Mouse (Mus musculus) hindbrain, postnatal 0 days (tissue): ENCODE data around the gene Mtx1. TPM values are rescaled to one million over a fixed set of nuclear protein-coding genes. Genes with fewer than 3 reads are reported as not detected.

Source experiments
- ATAC-seq: fragments of 200-750 bp; cut with Nextera tagmentation; 2 replicates; pipeline ENCODE4 v1.8.0; 2017; ENCODE audit warnings: mild to moderate bottlenecking, moderate TSS enrichment, moderate library complexity
- DNase-seq: peaks from one replicate; pipeline ENCODE4 v3.0.0-alpha.2; 2015; ENCODE audit warnings: low spot score
- H3K27ac ChIP-seq: fragments of 300-500 bp; sonication (generic); 2 replicates; pipeline ENCODE4 v1.5.1; 2014; ENCODE audit warnings: mild to moderate bottlenecking
- H3K27me3 ChIP-seq: fragments of 300-500 bp; sonication (generic); 2 replicates; pipeline ENCODE4 v1.6.1; 2014; ENCODE audit warnings: low read length, mixed read lengths; ENCODE audit not compliant: insufficient read depth
- H3K36me3 ChIP-seq: fragments of 300-500 bp; sonication (generic); 2 replicates; pipeline ENCODE4 v1.6.1; 2014; ENCODE audit warnings: low read length, mixed read lengths; ENCODE audit not compliant: insufficient read depth
- H3K4me1 ChIP-seq: fragments of 300-500 bp; sonication (generic); 2 replicates; pipeline ENCODE4 v1.6.1; 2014; ENCODE audit warnings: antibody characterized with exemption, low read length, mixed read lengths; ENCODE audit not compliant: insufficient read depth
- H3K4me2 ChIP-seq: fragments of 300-500 bp; sonication (generic); 2 replicates; pipeline ENCODE4 v1.6.1; 2014; ENCODE audit warnings: low read depth, mild to moderate bottlenecking, low read length, moderate library complexity, mixed read lengths
- H3K4me3 ChIP-seq: fragments of 300-500 bp; sonication (generic); 2 replicates; pipeline ENCODE4 v1.5.1; 2014; ENCODE audit warnings: low read length
- H3K9ac ChIP-seq: fragments of 300-500 bp; sonication (generic); replicated peaks from 2 replicates; pipeline ENCODE4 v1.6.1; 2014; ENCODE audit warnings: mild to moderate bottlenecking, low read length, moderate library complexity, mixed read lengths
- H3K9me3 ChIP-seq: fragments of 300-500 bp; sonication (generic); 2 replicates; pipeline ENCODE4 v1.6.1; 2016; ENCODE audit warnings: low read length, mixed read lengths
- CTCF ChIP-seq: IDR thresholded peaks from 2 replicates; pipeline ENCODE4 v1.5.1; 2016; ENCODE audit warnings: antibody characterized with exemption, control low read depth, low read depth
- WGBS: fragments of 180-500 bp; shearing (Covaris S2); extraction: QIAGEN DNeasy Blood & Tissue Kit; methylation state at CpG from one replicate; pipeline ENCODE4 v1.1.7; 2014; 5-methylcytosine and 5-hydroxymethylcytosine counted together
- polyA plus RNA-seq: library from polyadenylated mRNA; unstranded; fragments of >200 nt; fragmentation: Nextera tagmentation; extraction: Ambion mirVana; gene quantifications from 2 replicates; pipeline ENCODE4 v1.2.1, GENCODE M21; 2015
- total RNA-seq: library from RNA; depleted of rRNA; stranded (reverse); fragments of >200 nt; gene quantifications from 2 replicates; pipeline ENCODE4 v1.2.3, GENCODE M21; 2014

Mtx1 gene
- total and polyA plus RNA-seq, 2 experiments from 2014 or later: 130 to 186 TPM

DNA sequence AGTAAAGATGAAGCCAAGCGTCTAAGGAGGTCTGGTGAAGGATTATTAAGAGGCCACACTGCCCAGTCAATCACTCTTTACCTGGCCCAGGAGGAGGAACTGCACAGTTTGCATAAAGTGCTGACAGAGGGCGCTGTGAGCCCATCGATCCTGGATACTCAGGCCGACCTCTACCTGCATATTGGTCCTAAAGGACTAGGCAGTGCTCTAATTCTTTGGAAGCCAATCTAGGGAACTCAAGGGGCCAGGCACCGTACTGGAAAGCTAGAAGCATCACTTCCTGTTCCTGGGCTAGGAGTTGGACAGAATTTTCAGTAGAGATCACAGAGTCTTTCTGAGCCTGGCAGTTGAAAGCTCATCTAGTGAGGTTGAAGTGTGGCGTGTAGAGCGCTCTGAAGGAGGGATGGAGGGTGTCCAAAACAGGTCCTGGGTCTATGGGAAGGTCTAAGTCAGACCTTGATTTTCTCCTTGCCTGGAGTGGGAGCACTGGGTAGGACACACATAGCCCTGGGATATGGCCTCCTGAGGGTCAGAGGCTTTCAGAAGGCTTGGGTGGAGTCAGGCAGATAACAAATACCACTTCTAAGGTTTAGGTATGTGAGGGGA lies 23.6 kb upstream of the Mtx1 start:
- TF ChIP-seq CTCF: peak; percentile 77
- Histone ChIP-seq H3K27me3 (no peaks in the 10 kb centered on the region), H3K9ac (no peak overlapping the region), H3K27ac (peak overlapping the region; percentile 27; the same call in 1 of the 2 replicates), H3K4me3 (no peak overlapping the region), H3K36me3 (no peaks in the 10 kb centered on the region), H3K9me3 (no peaks in the 10 kb centered on the region), H3K4me2 (no peak overlapping the region), H3K4me1 (peaks cover 13% of the 10 kb centered on the region; the same call in 1 of the 2 replicates)
- ATAC-seq (no peak), DNase-seq (peak; percentile 71)
- WGBS: 21% methylated on average over 7 of the region's 7 CpGs

DNA sequence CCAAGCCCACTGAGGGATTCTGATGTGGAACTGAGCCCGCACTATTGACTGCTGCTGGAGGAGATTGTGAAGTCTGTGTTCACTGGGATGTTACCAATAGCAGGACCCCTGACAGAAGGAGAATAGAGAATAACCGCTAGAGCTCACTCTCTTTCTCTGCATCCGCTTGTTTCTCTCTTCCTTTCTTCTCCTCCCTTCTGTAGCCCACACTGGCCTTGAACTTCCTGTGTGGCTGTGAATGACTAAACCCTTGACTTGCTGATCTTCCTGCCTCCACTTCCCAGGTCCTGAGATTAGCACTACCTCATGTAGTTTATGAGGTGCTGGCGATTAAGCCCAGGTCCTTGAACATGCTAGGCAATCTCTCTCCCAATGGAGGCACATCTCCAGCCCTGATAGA lies 20.6 kb upstream of the Mtx1 start:
- Histone ChIP-seq H3K36me3 (0 out of 2 replicates have a peak, but pooled peaks cover 1% of the 10 kb centered on the region), H3K9me3 (no peaks in the 10 kb centered on the region), H3K27ac (no peak overlapping the region), H3K4me1 (peaks cover 25% of the 10 kb centered on the region), H3K4me2 (peak overlapping the region; percentile 90), H3K27me3 (no peaks in the 10 kb centered on the region), H3K4me3 (no peak overlapping the region), H3K9ac (peak overlapping the region; percentile 77; the same call in 1 of the 2 replicates)
- no peak for TF ChIP-seq CTCF
- WGBS: 91% methylated on average over 4 of the region's 4 CpGs
- ATAC-seq: no peak
- DNase-seq: no peak

DNA sequence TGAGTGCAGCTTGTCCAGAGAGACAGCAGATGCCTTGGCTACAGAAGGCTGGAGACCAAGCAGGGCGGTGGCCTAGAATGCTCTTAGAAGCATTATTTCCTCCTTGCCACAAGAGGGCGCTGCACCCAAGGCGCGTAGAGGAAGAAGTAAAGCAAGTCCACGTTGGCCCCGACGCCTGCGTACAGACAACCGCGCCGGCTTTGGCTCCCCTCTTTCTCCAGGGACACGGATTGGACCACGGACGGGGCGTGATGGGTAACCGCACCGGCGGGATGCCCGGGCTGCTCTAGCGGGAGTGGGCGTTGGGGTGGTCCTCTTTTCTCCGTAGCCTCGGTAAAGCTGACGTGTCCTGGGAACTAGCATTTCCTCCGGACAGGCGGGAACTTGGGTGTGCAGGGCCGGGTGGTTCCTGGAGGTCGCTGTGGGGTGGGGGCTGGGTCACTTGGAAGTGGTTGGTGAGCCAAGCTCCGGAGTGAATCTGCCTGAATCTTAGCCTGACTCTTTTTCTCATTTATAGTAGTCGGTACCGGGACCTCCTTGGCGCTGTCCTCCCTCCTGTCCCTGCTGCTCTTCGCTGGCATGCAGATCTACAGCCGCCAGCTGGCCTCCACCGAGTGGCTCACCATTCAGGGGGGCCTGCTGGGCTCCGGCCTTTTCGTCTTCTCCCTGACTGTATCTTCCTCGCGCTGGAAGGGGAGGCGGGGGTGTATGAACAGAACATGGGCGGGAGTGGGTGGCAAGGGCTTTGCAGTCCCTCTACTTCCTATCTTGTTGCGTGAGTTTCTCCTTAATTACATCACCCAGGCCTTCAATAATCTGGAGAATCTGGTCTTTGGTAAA lies 19.6 kb upstream of the Mtx1 start, which contains the start of gene Trim46:
TSS of gene Trim46 (minus strand) at position 49 of the 840 bp plus-strand sequence.
- peak; percentile 77 for ATAC-seq
- WGBS: under 1% methylated on average over 34 of the region's 42 CpGs
- DNase-seq: peak; percentile 96
- Histone ChIP-seq H3K27me3 (no peaks in the 10 kb centered on the region), H3K36me3 (peaks cover 9% of the 10 kb centered on the region; the same call in 1 of the 2 replicates), H3K4me1 (peaks cover 25% of the 10 kb centered on the region), H3K9me3 (no peaks in the 10 kb centered on the region), H3K4me3 (peak within 1 kb of the TSS; percentile 68), H3K27ac (peak within 1 kb of the TSS; percentile 89), H3K4me2 (peak within 1 kb of the TSS; percentile 90), H3K9ac (peak within 1 kb of the TSS; percentile 77)
- TF ChIP-seq CTCF: peak; percentile 99

DNA sequence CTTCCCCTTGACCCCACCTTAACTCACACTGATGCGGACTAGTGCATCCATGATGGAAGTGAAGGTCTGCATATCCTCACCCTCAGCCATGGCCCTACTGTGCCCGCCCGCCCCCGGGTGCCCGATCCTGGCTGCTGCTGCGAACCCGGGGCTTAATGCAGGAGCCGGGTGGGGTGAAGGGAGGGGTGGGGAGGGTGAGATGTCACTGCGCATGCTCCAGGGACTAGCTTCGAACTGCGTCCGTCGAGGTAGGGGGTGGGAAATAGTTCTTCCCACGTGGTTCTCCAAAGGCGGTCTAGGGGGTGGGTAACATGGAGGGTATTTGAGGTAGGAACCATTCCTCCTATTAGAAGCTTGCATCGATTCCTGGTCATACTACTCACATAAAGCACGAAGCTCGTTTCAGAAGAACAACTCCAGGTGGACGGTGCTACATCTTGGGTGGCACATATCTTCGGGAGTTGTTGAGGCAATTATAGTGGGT lies 18.8 kb upstream of the Mtx1 start, which contains the start of gene Krtcap2:
TSS of gene Krtcap2 (plus strand) at position 279 of the 484 bp plus-strand sequence.
- Histone ChIP-seq H3K9me3 (no peaks in the 10 kb centered on the region), H3K9ac (peak within 1 kb of the TSS; percentile 77), H3K4me3 (peak within 1 kb of the TSS; percentile 68), H3K27me3 (no peaks in the 10 kb centered on the region), H3K4me2 (peak within 1 kb of the TSS; percentile 90), H3K36me3 (peaks cover 14% of the 10 kb centered on the region; the same call in 1 of the 2 replicates), H3K27ac (peak within 1 kb of the TSS; percentile 89), H3K4me1 (peaks cover 18% of the 10 kb centered on the region)
- TF ChIP-seq CTCF: no peak
- ATAC-seq (peak; percentile 72), DNase-seq (peak; percentile 93)
- WGBS: 2% methylated on average over 20 of the region's 20 CpGs

DNA sequence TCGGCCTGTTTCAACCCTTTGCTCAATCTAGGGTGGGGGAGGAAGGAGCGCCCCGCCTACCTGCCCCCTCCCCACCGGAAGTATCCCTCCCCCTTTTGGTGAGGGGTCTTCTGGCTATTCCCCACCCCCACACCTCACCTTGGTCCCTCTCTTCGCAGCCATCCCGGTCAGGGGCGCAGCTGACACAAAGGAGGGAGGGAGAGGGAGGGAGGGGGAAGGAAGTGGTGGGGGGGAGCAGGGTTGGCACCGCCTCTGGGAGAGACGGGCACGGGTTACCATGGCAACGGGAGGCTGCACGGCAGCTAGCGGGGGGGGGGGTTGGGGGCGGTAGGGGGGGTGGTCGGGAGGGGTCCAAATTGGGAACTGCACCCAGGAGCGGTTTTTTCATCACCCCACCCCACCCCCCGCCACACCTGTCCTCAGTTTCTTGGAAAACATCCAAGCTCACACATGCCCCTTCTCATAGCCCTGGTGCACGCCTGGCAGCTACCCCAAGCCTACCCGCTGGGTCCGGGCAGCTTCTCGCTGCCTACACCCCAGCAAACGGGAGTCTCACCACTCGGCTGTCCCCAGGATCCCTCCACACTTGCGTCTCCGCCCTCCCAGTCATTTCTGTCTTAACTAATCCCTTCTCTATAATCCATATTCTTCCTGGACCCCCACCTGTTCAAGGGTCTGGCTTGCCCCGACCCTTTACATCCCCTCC lies 18.2 kb upstream of the Mtx1 start:
- peak; percentile 60 for ATAC-seq
- Histone ChIP-seq H3K27me3 (no peaks in the 10 kb centered on the region), H3K4me1 (peaks cover 18% of the 10 kb centered on the region), H3K9me3 (no peaks in the 10 kb centered on the region), H3K4me2 (peak overlapping the region; percentile 90), H3K36me3 (peaks cover 14% of the 10 kb centered on the region; the same call in 1 of the 2 replicates), H3K9ac (peak overlapping the region; percentile 65), H3K27ac (peak overlapping the region; percentile 89), H3K4me3 (peak overlapping the region; percentile 68)
- WGBS: under 1% methylated on average over 16 of the region's 26 CpGs
- TF ChIP-seq CTCF: no peak
- peak; percentile 93 for DNase-seq
